Mouse (Mus musculus): Measurements from ENCODE around the gene Rhog.

Rhog gene

DNA sequence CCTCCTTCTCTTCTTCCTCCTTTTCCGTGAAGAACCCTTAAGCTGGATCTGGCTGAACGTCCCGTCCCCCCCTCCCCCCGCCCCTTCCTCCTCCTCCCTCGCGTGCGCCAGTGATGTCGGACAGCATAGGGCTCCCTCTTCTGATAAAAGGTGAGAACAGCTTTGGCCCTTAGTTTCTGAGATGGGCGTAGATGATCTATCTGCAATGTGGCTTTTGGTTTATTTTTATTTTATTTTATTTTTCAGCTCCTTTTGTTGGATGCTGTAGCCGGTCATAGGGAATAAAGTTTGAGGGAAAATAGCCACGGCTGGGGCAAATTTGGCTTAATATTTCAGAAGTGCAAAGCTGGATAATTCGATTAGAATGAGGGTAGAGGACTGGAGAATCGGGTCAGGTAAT is 33.5 kb downstream of the Rhog start:
- no peak for DNase-seq (ENCODE audit: low spot score in 2 of 2)

DNA sequence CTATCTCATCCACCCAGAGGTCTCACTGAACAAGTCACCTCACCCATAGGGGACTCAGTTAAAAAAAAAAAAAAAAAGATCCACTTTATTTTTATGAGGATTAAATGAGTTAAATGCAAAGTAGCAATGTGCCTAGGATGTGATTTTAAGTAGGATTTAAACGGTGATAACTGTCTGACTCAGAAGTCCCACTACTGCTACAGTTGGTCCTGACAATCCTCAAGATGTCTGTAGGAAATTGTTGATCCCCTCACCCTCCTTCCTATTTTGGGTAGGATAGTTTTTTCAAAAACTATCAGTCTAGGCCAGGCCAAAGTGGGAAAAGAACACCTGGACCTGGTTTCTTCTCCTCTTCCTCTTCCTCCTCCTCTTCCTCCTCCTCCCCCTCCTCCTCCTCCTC is 34.0 kb downstream of the Rhog start:
- no peak for DNase-seq (ENCODE audit: low spot score in 2 of 2)

DNA sequence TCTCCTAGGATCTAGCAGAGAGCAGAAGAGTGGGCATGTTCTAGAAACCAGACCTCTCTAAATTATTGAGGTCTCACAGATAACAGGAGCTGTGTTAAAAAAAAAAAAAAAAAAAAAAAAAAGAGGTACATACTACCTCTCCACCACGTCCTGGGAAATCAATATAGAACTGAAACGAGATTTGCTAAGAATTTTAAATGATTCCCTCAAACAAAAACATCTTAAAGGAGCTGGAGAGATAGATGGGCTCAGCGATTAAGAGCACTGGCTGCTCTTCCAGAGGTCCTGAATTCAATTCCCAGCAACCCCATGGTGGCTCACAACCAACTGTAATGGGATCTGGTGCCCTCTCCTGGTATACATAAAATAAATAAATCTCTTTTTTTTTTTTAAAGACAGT is 44.8 kb downstream of the Rhog start:
- DNase-seq (ENCODE audit: low spot score in 2 of 2) = no peak

DNA sequence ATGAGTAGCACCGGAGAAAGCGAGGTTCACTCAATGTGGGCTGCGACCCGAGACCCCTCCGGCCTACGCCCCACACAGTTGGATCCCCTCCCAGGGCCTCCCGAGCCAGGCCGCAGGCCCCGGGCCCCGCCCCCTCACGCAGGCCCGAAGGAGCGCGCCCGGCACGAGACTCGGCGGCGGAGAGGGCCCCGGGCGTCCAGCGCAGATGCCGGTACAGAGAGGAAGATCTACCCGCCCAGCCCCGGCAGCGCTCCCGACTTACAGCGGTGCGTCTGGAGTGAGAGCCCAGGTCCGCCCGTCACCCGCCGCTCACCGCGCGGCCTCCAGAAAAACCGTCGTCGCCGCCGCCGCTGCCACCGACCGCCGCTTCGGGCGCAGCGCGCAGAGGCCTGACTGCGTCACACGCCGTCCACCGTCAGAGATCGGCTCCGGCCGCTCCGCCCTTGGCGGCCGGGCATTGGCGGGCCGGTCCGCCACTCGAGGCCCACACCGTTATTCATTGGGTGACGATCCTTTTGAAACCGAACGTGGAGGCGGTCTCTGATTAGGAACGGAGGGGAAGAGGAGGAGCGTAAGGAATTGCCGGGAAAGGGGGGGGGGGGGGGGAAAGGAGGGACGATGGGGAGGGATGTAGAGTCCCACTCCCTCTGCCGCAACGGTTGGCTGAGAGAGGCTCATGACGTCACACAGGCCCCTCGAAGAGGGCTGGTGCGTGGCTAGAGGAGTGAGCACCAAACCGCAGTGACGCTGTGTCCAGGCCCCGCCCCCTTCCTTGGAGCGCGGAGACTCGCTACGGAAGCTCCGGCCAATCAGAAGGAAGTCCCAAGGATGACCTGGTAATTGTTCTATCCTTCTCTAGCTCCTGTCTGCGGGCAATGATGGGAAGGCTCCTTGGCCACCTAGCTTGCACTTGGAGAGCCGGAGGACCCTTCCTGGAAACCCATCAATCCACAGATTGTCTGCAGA is 45.8 kb downstream of the Rhog start, which contains the start of the genes Nup98 and Pgap2:
TSS of gene Nup98 (minus strand) at position 421 of the 966 bp plus-strand sequence.
TSS of gene Pgap2 (plus strand) at position 453 of the 966 bp plus-strand sequence.
- peak; percentile 95 to 97 for DNase-seq (ENCODE audit: low spot score in 2 of 2)

DNA sequence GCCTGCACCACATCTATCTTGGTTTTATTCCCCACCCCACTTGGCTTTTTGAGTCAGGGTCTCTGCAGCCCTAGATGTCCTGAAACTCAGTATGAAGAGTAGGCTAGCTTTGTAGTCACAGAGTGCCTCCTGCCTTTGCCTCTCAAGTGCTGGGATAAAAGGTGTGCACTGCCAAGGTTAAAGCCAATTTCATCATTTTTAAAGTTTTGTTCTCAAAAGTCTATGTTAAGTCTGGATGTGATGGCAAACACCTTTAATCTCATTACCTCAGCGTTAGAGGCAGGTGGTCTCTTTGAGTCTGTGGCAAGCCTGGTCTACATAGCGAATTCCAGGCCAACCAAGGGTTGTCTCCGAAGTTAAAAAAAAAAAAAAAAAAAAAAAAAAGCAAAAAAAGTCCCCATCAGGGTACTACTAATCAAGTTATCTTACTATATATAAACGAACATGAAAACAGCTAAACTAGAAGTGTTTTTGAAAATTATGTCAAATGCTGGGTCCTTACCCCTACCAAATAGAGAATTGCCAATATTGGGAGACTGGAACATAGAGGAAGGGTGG is 47.0 kb downstream of the Rhog start:
- no peak for DNase-seq (ENCODE audit: low spot score in 2 of 2)

DNA sequence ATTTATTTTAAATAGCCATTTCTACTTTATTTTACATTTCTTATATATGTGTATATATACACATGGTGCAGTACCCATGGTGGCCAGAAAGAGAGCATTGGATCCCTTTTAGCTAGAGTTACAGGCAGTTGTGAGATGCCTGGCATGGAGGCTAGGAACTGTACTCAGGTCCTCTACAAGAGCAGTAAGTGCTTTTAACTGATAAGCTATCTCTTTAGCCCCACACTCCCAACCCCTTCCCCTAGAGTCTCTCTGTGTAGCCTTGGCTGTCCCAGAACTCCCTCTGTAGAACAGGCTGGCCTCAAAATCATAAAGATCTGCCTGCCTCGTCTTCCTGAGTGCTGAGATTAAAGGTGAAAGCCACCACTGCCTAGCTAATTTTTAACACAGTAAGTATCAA is 50.2 kb downstream of the Rhog start:
- no peak for DNase-seq (ENCODE audit: low spot score in 2 of 2)

DNA sequence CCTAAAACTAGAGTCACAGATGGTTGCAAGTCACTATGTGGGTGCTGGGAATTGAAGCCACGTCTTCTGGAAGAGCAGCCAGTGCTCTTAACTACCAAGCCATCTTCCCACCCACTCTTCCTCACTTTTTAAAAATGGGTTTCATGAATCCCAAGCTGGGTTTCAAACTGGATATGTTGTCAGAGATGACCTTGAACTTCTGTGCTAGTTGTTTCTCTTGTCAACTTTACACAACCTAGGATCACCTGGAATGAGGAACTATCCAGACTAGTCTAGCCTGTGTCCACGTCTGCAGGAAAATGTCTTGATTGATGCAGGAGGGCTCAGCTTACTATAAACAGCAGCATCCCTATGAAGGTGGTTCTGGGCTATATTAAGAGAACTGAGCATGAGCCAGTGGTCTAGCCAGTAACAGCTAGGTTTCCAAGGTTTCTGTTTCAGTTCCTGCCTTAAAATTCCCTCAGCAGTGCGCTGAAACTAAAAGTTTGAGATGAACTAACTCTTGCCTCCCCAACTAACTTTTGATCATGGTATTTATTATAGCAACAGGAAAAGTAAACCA is 51.5 kb downstream of the Rhog start:
- no peak for DNase-seq (ENCODE audit: low spot score in 2 of 2)

DNA sequence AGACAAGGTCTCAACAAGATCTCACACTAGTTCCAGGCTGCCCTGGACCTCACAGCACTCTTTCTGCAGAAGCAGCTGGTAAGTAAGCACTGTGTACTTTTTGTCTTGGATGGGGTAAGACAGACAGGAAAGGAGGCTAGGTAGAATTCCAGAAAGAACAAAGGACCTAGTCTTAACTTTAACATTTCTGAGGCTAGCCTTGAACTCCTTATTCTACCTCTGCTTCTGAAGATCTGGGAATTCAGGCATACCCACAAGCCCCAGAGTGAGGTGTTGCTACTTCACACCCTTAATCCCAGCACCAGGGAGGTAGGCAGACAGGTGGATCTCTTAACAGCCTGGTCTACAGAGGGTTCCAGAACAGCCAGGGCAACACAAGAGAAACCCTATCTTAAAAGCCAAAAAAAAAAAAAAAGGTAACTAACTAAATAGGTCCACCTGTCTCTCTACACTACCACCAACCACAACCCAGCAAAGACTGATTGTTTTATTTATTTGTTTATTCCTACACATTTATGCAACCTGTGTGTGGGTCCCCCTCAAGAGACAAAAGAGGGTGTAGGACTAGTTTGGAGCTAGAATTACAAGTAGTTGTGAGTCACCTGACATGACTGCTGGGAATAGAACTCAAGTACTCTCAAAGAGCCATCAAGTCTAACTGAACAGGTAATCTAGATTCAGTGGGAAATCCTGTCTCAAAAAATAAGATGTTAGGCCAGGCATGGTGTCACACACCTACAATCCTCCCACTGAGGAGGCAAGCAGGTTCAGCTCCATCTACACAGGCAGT is 54.7 kb downstream of the Rhog start:
- no peak for DNase-seq (ENCODE audit: low spot score in 2 of 2)

DNA sequence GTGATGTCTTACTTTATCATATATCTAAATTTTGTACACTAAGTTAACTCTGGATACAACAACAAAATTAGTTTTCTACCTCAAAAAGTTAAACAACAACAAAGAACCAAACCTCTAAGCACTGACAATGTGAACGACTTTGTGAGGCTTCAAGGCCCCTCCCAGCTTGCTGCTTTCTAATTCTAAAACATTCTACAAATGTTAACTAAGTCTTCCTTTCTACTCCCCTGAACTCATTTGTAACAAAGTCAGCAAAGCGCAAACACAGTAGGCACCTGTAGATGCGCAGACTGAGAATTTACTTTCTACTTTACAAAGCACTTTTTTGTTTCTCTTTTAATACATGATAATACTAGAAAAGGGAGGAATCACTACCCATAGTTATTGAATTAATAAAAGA is 55.3 kb downstream of the Rhog start:
- DNase-seq (ENCODE audit: low spot score in 2 of 2) = no peak

DNA sequence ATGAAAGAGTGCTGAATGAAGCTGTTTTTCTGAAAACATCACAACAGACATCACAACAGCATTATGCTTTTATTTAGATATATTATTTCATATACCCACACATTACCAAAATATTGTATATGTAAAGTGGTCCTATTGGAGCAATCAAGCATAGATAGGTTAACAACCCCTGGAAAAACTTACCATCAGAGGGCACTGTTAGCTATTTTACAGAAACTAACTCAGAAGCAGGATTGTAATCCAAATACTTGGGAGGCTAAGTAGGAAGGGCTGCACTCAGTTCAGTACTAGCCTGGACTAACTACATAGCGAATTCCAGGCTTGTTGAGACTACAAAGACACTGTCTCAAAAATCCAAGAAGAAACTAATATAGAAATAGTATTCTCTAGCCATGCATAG is 63.5 kb downstream of the Rhog start:
- DNase-seq (ENCODE audit: low spot score in 2 of 2) = no peak
